Mouse (Mus musculus): ENCODE data around the gene Gm6871. TPM values are rescaled to one million over a fixed set of nuclear protein-coding genes. Genes with fewer than 3 reads are reported as not detected.

The Gm6871 gene
- not detected for total RNA-seq (2023)

DNA sequence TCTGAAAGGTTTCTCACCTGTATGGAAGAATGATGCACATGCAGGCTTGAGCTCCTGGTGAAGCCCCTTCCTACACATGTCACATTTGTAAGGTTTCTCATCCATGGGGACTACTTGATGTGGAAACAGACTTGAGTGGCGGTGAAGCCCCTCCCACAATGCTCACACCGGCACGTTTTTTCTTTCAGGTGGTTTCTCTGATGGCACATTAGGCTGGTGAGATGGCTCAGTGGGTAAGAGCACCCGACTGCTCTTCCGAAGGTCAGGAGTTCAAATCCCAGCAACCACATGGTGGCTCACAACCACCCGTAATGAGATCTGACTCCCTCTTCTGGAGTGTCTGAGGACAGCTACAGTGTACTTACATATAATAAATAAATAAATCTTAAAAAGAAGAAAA, at the start of gene Gm6871:
Gene Gm6871, minus strand, starts transcription at position 101 of the 400 bp plus-strand sequence.

GRCm38 (mm10) chr7:41599034-41599813, 25.8 kb upstream of the Gm6871 start, which contains the start of gene 2610021A01Rik:
TSS of gene 2610021A01Rik (plus strand) at chr7:41599230.

GRCm38 (mm10) chr7:41499389-41500049, 73.9 kb downstream of the Gm6871 start, which contains the start of the genes Gm20449 and AW146154:
TSS of gene Gm20449 (minus strand) at chr7:41499417.
TSS of gene AW146154 (minus strand) at chr7:41499890.

Other genes with a start within 250 kb of the Gm6871 start
- 13.2 TPM for gene AI987944, start 180.3 kb downstream of the Gm6871 start, total RNA-seq (2023)
- gene Vmn2r57, start 125.0 kb downstream of the Gm6871 start, total RNA-seq (2023), result not detected
- gene Gm20449, start 74.2 kb downstream of the Gm6871 start, total RNA-seq (2023), result 0.34 TPM
- 8.1 TPM for gene AW146154, start 73.8 kb downstream of the Gm6871 start, total RNA-seq (2023)
- 45.1 TPM for gene 2610021A01Rik, start 25.6 kb upstream of the Gm6871 start, total RNA-seq (2023)
- gene Zfp788, start 59.5 kb upstream of the Gm6871 start, total RNA-seq (2023), result 20.7 TPM

All from CD8-positive naive resting alpha-beta T cell, adult 57 days (primary cell).